Mouse (Mus musculus) CH12.LX (cell line): ENCODE results near the gene Atp1a3.
A peak's percentile ranks its signal among the peaks of the same experiment; 100 is the strongest.

Experiments
- CTCF ChIP-seq, 2 experiments: IDR thresholded peaks in 1 of 2; conservative IDR thresholded peaks in 1 of 2; 2 replicates each; pipeline ENCODE4 v1.5.1; 2011 to 2012; ENCODE audit warnings: low read depth in 2 of 2, low read length in 2 of 2, improper control_type of control experiment in 1 of 2, inconsistent platforms in 1 of 2, mild to moderate bottlenecking in 1 of 2, moderate library complexity in 1 of 2
- E2F4 ChIP-seq: IDR thresholded peaks from 2 replicates; pipeline ENCODE4 v1.6.1; 2011; ENCODE audit warnings: low read depth, low read length, improper control_type of control experiment; ENCODE audit not compliant: insufficient replicate concordance
- UBTF ChIP-seq: IDR thresholded peaks from 2 replicates; pipeline ENCODE4 v1.6.1; 2012; ENCODE audit warnings: low read depth, mild to moderate bottlenecking, inconsistent platforms, low read length, improper control_type of control experiment, moderate library complexity

DNA sequence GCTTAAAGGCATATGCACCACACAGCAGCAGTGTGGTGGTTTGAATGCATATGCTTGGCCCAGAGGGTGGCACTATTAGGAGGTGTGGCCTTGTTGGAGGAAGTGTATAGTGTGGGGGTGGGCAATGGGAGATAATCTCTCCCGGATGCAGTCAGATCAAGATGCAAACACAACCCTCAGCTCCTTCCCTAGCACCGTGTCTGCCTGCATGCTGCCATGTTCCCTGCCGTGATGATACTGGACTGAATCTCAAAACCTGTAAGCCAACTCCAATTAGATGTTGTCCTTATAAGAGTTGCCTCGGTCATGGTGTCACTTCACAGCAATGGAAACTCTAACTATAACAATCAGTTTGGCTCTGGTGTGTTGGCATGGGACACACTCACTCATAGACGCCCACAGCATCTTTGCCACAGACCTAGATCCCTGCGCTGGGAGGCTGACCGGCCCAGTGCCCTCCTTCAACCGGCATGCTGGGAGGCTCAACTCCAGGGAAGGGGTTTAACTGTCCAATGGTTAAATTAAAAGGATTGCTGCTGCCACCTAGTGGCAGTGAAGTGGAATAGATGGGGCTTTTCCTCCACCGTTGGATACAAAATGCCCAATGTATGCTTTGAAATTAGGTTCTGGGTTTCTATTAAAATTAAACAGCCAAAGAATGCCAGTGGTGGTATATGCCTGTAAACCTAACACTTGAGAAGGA is 30.7 kb downstream of the Atp1a3 start:
- TF ChIP-seq E2F4 (no peak), CTCF (conservative IDR thresholded peaks at IDR 0.05 in 1 of 2, IDR thresholded peaks at IDR 0.05 in 1 of 2; ENCODE audit: low read depth in 2 of 2, low read length in 2 of 2) (peak; percentile 85 to 87), UBTF (no peak)
